Mouse (Mus musculus) adrenal gland, adult 18-20 months (tissue): ENCODE results near the gene Lce1j. TPM values are rescaled to one million over a fixed set of nuclear protein-coding genes. Genes with fewer than 3 reads are reported as not detected.
"Not testable (repeated sequence)": the region's sequence is repeated elsewhere in the genome, so short reads cannot be mapped to it uniquely, and the experiment has no call there.

Experiments
- DNase-seq, 2 experiments: peaks; one replicate each; pipeline ENCODE4 v3.0.0; 2021 to 2022; ENCODE audit warnings: low spot score in 2 of 2
- long read RNA-seq, 2 experiments: library from polyadenylated mRNA; stranded (forward); transcript quantifications; one replicate each; pipeline ENCODE4 v2.0.0; 2021
- total RNA-seq, 2 experiments: library from RNA; stranded (reverse); gene quantifications; 1 replicate in 1 of 2; 2 replicates in 1 of 2; pipeline ENCODE4 v1.2.3; 2021

Gene Lce1j
- not detected for total RNA-seq
- long read RNA-seq, experiment 1: 0 reads
- long read RNA-seq, experiment 2: 0 reads

- no peak for DNase-seq
Measured at GRCm38 (mm10) chr3:92790414-92790813, at the start of gene Lce1j. TSS of gene Lce1j (minus strand) at chr3:92790514.

- no peak for DNase-seq
Measured at GRCm38 (mm10) chr3:92827108-92827507, 36.8 kb upstream of the Lce1j start, which contains the start of gene Kprp. TSS of gene Kprp (minus strand) at chr3:92827247.

GRCm38 (mm10) chr3:92825808-92826207, 35.5 kb upstream of the Lce1j start:
- DNase-seq: no peak

- not testable (repeated sequence) for DNase-seq
Measured at GRCm38 (mm10) chr3:92816036-92816435, 25.7 kb upstream of the Lce1j start.

GRCm38 (mm10) chr3:92815581-92815980, 25.3 kb upstream of the Lce1j start:
- no peak for DNase-seq

- no peak for DNase-seq
Measured at GRCm38 (mm10) chr3:92807791-92808190, 17.5 kb upstream of the Lce1j start, which contains the start of gene Lce1k. TSS of gene Lce1k (minus strand) at chr3:92807891.

GRCm38 (mm10) chr3:92778799-92779198, 11.5 kb downstream of the Lce1j start, which contains the start of gene Lce1i:
TSS of gene Lce1i (minus strand) at chr3:92778899.
- DNase-seq: no peak

- DNase-seq: no peak
Measured at GRCm38 (mm10) chr3:92771573-92771972, 18.7 kb downstream of the Lce1j start.

- DNase-seq: no peak
Measured at GRCm38 (mm10) chr3:92764965-92765364, 25.3 kb downstream of the Lce1j start, which contains the start of gene Lce1h. TSS of gene Lce1h (minus strand) at chr3:92765065.

- no peak for DNase-seq
Measured at GRCm38 (mm10) chr3:92753197-92753596, 37.1 kb downstream of the Lce1j start.

- DNase-seq: no peak
Measured at GRCm38 (mm10) chr3:92752238-92752637, 38.1 kb downstream of the Lce1j start, which contains the start of gene Lce1g. TSS of gene Lce1g (minus strand) at chr3:92752338.

GRCm38 (mm10) chr3:92738996-92739395, 51.3 kb downstream of the Lce1j start, which contains the start of gene Gm38119:
TSS of gene Gm38119 (minus strand) at chr3:92739096.
- no peak for DNase-seq

Other genes starting within 250 kb of the Lce1j start
- not detected for gene Ivl, start 216.8 kb downstream of the Lce1j start, total RNA-seq
- not detected for gene Smcp, start 201.5 kb downstream of the Lce1j start, total RNA-seq
- gene 2210017I01Rik, start 183.0 kb downstream of the Lce1j start, total RNA-seq: not detected
- not detected for gene Lce6a, start 168.9 kb downstream of the Lce1j start, total RNA-seq
- gene Lce1a1, start 142.2 kb downstream of the Lce1j start, total RNA-seq: not detected
- gene Lce1b, start 133.6 kb downstream of the Lce1j start, total RNA-seq: not detected
- gene Lce1a2, start 120.2 kb downstream of the Lce1j start, total RNA-seq: not detected
- gene Lce1c, start 111.3 kb downstream of the Lce1j start, total RNA-seq: not detected
- gene Lce1d, start 103.3 kb downstream of the Lce1j start, total RNA-seq: not detected
- gene Lce1e, start 81.4 kb downstream of the Lce1j start, total RNA-seq: not detected
- not detected for gene Lce1f, start 70.2 kb downstream of the Lce1j start, total RNA-seq
- not detected for gene Gm38119, start 51.4 kb downstream of the Lce1j start, total RNA-seq
- not detected for gene Lce1g, start 38.2 kb downstream of the Lce1j start, total RNA-seq
- gene Lce1h, start 25.4 kb downstream of the Lce1j start, total RNA-seq: not detected
- gene Lce1i, start 11.6 kb downstream of the Lce1j start, total RNA-seq: not detected
- not detected for gene Lce1k, start 17.4 kb upstream of the Lce1j start, total RNA-seq
- gene Kprp, start 36.7 kb upstream of the Lce1j start, total RNA-seq: not detected
- gene Lce1l, start 60.8 kb upstream of the Lce1j start, total RNA-seq: not detected
- not detected for gene 2310050C09Rik, start 79.7 kb upstream of the Lce1j start, total RNA-seq
- not detected for gene Lce3a, start 135.7 kb upstream of the Lce1j start, total RNA-seq
- gene Lce3b, start 142.5 kb upstream of the Lce1j start, total RNA-seq: not detected
- gene Lce3c, start 154.0 kb upstream of the Lce1j start, total RNA-seq: not detected
- gene Lce3d, start 166.9 kb upstream of the Lce1j start, total RNA-seq: not detected
- gene Lce3e, start 176.5 kb upstream of the Lce1j start, total RNA-seq: not detected
- gene Lce3f, start 201.7 kb upstream of the Lce1j start, total RNA-seq: not detected
- not detected for gene Crct1, start 225.2 kb upstream of the Lce1j start, total RNA-seq
- not detected for gene Lce1m, start 228.5 kb upstream of the Lce1j start, total RNA-seq